Mouse (Mus musculus) hindlimb bud, embryonic 11.5 days (tissue): ENCODE data around the gene Pdzd4.
A peak's percentile ranks its signal among the peaks of the same experiment; 100 is the strongest.

Experiments
- DNase-seq: peaks from one replicate; pipeline ENCODE4 v3.0.0-alpha.2; 2012; ENCODE audit warnings: low read depth, low spot score; ENCODE audit errors: extremely low spot score

Pdzd4 gene

DNA sequence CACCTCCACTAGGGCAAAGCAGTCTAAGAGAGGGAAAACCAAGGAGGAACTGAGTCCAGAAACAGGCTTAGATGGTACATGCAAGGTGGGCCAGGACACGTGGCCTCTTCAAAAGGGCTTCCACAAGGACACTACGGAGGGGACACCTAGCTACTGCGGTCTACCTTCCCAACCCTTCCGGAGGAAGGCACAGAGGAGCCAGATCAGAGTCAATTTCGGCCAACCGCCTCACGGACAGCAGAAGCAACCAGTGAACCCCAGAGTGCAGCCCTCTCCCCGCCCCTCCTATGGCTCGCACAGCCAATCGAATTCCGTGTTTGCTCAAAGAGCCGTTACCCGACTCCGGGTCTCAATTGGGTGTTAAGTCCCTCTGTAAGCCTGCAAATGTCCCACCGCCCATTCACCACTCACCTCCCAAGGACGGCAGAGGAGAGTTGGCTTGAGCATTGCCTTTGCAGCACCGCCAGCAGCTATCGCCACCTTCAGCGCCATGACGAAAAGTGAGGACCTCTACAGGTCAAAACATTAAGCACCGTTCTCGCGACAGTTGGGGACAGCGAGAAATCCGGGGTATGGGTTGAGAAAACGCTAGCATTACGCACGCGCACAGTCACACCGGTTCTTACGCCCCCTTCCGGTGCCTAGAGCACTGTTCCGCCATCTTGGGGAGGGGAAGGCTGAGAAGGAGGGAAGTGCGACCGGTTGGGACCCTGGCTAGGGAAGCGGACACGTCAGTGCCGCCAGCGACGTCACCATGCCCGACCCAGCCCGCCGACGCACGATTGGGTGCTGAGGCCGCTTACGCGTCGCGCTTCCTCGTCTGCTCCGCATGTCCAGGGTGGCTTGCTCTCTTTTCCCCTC lies 38.2 kb downstream of the Pdzd4 start, which contains the start of the genes Idh3g and Ssr4:
Gene Idh3g, minus strand, starts transcription at position 534 of the 861 bp plus-strand sequence.
Gene Ssr4, plus strand, starts transcription at position 665 of the 861 bp plus-strand sequence.
- DNase-seq = peak; percentile 91

DNA sequence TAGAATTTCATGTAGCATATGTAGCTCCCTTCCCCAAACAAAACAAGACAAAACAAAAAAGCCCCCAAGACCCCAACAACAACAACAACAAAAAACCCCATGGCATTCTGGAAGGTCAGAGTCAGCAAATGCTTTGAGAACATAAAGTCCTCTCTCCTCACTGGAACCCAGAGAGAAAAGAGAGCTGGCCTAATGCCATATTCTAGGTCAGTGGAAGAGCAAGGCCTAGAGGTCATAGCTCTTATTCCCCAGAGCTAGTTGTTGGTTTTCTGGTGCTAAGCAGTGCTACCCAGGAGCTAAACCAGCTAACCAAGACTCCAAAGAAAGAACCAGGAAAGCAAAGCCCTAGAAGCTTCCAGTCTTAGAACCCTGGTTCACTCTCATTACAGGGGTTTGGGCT lies 39.1 kb downstream of the Pdzd4 start:
- DNase-seq = no peak

DNA sequence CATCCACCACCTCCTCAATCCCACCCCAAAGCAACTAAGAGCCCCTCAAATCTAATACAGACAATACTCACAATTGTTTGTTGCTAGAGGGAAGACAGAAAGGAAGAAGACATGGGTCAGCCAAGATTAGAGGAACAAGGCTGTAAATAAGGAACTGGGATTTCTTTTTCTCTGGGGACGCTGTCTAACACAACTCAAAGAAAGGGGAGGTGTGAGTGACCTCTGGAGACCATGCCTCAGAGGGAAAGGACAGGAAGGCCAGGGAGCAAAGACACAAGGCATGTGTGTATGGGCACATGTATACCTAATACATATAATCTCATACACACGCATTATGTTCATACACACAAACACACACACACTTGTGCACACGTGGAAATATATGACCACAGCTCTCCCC lies 42.5 kb downstream of the Pdzd4 start:
- no peak for DNase-seq

DNA sequence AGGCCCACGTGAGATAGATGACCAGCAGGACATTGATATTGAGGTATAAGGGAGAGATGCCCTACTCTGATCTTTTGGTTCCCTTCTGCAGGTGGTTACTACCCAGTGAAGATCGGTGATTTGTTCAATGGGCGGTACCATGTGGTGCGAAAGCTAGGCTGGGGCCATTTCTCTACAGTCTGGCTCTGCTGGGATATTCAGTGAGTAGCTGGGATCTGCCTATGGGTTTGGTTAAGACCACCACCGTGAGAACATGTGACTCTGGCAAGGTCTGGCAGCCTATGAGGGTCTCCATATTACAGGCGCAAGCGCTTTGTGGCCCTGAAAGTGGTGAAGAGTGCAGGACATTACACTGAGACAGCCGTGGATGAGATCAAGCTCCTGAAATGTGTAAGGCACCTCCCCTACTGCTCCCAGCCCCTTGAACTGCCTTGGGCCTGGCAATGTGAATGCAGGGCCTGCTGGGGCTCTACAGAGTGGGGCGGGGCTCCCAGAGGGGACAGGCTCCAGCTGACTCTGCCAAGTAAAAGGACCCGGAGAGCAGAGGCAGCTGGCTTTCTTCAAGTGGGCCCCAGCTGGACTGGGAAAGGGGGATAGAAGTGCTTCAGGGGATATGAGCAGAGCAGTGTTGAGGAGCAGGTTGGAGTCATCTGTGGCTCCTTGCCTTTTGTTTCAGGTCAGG lies 49.8 kb downstream of the Pdzd4 start:
- DNase-seq = no peak

DNA sequence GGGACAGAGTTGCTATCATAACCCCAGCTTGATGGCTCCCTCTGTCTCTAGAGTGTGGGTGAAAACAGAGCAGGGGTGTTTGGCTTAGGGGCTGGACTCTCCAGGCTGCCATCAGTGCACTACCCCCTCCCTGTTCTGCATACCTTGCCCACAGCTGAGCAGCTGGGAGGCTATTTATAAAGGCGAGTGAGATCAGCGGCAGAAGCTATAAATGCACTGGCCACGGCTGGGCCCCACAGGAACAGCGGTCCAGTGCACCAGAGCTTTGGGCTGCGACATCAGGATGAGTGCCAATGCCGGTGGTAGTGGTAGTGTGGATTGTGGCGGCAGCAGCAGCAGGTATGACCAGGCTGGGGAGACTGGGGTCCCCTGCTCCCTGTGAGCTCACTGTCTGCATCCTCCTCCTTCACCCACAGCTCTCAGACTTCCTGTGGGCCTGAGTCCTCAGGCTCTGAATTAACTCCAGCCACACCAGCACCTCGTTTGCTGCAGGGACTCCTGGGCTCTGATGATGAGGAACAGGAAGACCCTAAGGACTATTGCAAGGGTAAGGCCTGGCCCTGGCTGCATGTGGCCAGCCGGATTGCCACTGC lies 50.5 kb downstream of the Pdzd4 start, which contains the start of gene Srpk3:
Gene Srpk3, plus strand, starts transcription at position 238 of the 593 bp plus-strand sequence.
- no peak for DNase-seq

DNA sequence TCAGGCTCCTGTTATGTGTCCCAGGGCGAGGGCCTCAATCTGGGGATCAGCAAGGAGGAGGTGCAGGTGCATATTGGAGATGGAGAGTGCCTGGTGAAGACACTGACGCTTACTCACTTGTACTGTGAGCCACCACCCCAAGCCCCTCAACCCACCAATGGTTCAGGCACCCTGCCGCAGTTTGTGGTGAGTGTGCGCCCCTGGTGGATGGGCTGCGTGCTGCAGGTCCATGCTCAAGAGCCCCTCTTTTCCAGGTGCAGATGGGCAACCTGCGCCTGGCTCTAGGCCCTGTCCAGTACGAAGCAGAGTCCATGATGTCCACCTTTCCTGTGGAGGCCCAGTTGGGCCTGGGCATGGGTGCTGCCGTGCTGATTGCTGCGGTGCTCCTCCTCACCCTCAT lies 57.5 kb downstream of the Pdzd4 start:
- no peak for DNase-seq

DNA sequence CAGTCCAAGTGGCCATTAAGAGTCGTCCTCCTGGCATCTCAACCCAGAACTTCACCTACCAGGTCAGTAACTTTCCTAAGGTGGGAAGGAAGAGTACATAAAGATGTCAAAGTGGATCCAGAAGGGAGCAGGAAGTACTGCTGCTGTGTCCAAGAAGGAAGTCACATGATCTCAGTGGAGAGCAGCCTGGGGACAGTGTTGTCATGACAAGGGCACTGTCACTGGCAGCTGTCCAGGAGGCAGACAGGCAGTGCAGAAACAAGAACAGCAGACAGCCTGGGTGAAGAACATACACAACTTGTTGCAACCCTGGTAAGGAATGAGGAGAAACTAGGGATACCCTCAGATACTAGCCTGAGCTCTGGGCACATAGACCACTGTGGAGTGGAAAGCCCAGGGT lies 59.5 kb downstream of the Pdzd4 start:
- DNase-seq = no peak

DNA sequence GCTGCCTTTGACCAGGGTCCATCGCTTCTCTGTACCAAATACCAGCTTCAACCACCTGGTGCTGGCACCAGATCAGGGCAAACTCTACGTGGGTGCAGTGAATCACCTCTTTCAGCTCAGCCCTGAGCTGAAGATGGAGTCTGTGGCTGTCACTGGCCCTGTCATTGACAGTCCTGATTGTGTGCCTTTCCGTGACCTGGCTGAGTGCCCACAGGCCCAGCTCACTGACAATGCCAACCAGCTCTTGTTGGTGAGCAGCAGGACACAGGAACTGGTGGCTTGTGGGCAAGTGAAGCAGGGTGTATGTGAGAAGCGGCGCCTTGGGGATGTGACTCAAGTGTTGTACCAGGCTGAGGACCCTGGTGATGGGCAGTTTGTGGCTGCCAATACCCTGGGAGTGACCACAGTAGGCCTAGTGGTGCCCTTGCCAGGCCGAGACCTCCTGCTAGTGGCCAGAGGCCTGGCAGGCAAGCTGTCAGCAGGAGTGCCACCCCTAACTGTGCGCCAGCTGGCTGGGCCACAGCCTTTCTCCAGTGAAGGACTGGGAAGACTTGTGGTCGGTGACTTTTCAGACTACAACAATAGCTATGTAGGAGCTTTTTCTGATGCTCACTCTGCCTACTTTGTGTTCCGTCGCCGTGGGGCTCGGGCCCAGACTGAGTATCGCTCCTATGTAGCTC lies 66.0 kb downstream of the Pdzd4 start:
- no peak for DNase-seq

DNA sequence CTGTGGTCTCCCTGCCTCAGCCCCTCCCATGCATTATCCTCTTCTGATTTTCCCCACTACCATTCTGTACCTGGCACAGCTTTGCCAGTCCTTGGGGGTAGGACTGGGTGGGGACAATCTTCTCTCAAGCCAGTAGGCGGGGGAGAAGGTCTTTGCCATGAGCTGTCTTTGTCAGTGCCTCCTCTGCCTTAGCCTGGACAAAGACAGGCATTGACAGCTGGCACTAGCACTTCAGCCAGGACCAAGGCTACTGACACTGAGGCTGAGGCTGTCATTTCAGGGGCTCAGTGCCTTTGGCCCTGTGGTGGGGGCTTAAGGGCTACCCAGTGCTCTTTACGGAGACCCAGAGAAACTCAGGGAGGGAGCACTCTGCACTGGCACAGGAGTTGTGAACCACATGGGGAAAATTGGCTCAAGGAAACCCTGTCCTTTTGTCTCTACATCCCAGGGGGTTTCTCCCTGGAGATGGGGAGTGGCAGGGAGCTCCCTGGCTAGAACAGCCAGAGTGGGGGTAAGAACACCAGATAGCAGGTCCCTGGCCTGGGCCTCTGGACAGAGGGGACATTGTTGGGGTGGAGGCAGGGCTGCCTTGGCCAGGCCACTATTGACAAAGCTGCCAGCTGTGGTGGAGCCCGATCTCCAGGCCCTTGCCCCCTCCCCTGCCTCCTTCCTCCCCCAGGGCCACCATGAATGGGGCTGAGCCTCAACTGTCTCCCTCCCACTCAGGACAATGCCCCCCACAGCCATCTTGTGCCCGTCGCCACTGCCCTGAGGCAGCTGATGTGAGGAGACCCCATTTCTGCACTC lies 68.2 kb downstream of the Pdzd4 start, which contains the start of gene Plxnb3:
Gene Plxnb3, plus strand, starts transcription at position 757 of the 807 bp plus-strand sequence.
- DNase-seq = no peak

DNA sequence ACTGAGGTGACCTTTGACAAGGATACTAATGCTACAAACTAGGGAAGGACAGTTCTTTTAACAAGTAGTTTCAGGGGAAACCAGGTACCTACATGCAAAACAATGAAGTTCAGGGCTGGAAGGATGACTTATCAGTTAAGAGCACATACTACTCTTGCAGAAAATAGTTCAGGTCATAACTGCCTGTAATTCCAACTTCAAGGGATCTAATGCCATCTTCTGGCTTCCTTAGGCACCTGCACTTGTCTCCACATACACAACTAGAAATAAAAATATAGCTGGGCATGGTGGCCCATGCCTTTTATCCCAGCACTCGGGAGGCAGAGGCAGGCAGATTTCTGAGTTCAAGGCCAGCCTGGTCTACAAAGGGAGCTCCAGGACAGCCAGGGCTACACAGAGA lies 75.8 kb downstream of the Pdzd4 start:
- DNase-seq = no peak

DNA sequence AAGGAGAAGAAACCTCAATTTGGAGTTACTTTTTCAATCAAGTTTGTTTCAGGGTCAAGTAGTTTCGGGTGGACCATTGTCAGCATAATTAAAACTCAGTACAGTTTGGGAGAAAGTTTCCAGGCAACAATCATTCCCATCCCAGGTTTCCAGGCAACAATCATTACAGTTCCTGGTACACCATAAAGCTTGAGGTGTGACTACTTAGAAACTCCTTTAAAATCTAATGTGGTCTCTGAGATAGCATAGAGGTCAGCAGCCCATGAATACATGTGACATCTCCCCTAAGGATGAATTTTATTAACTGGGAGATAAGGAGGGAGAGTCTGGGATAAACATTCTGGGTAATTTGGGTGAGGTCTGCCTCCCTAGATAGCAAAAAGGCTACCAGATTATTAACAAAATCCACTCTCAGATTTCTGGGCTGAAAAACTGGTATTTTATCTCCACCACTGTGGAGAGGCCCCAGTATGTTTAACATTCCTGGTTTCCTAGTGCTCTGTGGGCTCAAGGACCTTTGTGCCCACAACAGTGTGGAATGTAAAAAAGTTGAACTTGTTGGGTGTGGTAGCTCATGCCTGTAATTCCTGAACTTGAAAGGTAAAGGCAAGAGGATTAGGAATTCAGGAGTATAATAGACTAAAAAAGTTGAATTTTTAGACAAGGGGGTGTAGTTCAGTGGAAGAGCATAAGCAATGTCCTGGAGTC lies 79.8 kb downstream of the Pdzd4 start:
- DNase-seq = no peak
